Mouse (Mus musculus): ENCODE measurements around the gene Pelo. TPM values are rescaled to one million over a fixed set of nuclear protein-coding genes. Genes with fewer than 3 reads are reported as not detected.

The Pelo gene
- polyA plus RNA-seq, 1 experiment from 2014 or later, result 6.2 TPM

DNA sequence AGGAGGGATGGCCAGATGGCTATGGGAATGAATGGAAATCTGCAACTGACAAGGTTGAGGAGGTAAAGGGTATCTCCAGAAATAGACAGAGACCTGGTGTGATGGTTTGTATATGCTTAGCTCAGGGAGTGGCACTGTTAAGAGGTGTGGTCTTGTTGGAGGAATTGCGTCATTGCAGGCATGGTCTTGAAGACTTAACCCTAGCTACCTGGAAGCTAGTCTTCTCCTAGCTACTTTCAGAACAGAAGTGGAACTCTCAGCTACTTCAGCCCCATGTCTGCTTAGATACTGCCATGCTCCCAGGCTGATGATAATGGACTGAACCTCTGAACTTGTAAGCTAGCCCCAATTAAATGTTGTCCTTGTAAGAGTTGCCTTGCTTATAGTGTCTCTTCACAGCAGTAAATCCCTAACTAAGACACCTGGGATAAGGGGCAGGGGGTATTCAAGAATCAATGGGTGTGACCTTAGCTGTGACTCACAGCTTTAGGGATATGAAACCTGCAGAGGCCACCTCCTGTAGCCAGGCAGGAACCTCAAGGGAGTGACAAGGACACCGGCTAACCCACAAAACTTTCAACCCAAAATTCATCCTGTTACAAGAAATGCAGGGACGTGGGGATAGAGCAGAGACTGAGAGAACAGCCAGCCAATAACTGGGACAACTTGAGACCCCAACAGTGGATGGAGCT, 27.1 kb upstream of the Pelo start:
- H3K27ac ChIP-seq, result no peak overlapping the region
- no peak for ATAC-seq (ENCODE audit: insufficient number of reproducible peaks, insufficient read depth, low FRiP score, low TSS enrichment)
- H3K36me3 ChIP-seq, result no peaks in the 10 kb centered on the region
- no peaks in the 10 kb centered on the region for H3K9me3 ChIP-seq
- H3K4me3 ChIP-seq, result no peak overlapping the region
- H3K4me2 ChIP-seq (replicated peaks), result no peak overlapping the region
- H3K4me1 ChIP-seq, result no peaks in the 10 kb centered on the region
- H3K27me3 ChIP-seq, result no peaks in the 10 kb centered on the region
- no peak overlapping the region for H3K9ac ChIP-seq
- WGBS, result 79% methylated on average over 3 of the region's 3 CpGs

DNA sequence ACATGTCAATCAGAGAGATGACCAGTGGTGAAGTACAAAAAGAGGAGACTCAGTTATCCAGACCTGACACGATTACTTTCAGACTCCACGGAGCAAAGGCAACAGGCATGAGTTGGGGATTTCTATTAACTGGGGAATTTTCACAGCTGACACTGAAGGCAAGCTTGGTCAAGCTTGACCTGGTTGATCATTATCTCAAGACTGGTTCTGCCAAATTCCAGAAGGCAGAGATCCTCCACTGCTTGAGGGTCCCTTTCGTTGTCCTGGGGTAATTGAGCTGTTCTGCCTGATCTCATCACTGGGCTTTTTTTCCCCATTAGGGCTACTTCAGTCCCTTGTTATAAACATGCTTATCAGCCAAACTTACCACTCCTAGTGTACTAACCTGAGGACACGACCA, 19.6 kb upstream of the Pelo start:
- no peaks in the 10 kb centered on the region for H3K27me3 ChIP-seq
- H3K27ac ChIP-seq, result no peak overlapping the region
- H3K4me1 ChIP-seq, result no peaks in the 10 kb centered on the region
- whole genome bisulfite sequencing, result 77% methylated on average over 4 of the region's 4 CpGs
- no peaks in the 10 kb centered on the region for H3K9me3 ChIP-seq
- no peak overlapping the region for H3K4me3 ChIP-seq
- H3K9ac ChIP-seq, result no peak overlapping the region
- no peak overlapping the region for H3K4me2 ChIP-seq (replicated peaks)
- no peak for ATAC-seq (ENCODE audit: insufficient number of reproducible peaks, insufficient read depth, low FRiP score, low TSS enrichment)
- H3K36me3 ChIP-seq, result no peaks in the 10 kb centered on the region

DNA sequence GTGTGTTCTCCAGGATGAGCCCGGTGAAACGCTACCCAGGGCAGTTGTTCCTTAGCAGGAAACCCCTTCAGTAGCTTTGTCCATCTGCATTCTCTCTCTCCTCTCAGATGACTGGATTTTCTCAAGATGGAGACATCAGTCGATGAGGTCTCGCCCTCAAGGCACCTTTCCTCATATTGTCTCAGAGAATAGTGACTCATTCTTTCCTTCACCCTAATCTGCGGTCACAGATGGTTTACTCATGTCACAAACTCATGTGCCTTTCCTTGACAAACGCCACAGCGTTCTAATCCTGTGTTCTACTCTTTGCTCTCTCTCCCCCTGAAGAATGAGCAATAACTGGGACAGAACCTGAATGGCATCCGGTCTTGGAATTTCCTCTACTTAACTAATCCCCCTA, 17.4 kb upstream of the Pelo start:
- WGBS, result 74% methylated on average over 8 of the region's 8 CpGs
- H3K36me3 ChIP-seq, result no peaks in the 10 kb centered on the region
- no peak for ATAC-seq (ENCODE audit: insufficient number of reproducible peaks, insufficient read depth, low FRiP score, low TSS enrichment)

DNA sequence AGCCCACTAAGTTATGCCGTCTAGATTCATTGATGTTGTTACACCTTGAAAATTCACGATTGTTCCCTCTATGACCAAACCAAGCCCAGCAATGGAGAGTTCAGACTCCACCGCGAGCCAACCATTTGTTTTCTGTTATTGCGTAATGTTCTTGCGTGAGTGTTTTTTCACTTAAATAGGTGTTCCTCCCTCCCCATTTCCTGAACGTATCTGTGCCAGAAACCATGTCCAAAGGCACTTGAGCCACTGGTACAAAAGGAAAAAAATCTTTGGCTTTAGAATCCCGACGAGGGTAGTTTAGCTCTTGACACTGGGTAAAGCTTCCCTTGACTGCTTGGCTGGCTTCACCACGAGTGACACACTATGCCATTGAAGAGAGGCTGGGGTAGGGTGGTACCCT, 16.2 kb upstream of the Pelo start:
- H3K27ac ChIP-seq, result no peak overlapping the region

More for the DNA sequence above, 17.4 kb upstream of the Pelo start:
- H3K4me1 ChIP-seq, result no peaks in the 10 kb centered on the region
- no peak overlapping the region for H3K9ac ChIP-seq
- H3K4me3 ChIP-seq, result no peak overlapping the region
- H3K4me2 ChIP-seq (replicated peaks), result no peak overlapping the region
- H3K9me3 ChIP-seq, result no peaks in the 10 kb centered on the region
- no peak overlapping the region for H3K27ac ChIP-seq
- H3K27me3 ChIP-seq, result no peaks in the 10 kb centered on the region

DNA sequence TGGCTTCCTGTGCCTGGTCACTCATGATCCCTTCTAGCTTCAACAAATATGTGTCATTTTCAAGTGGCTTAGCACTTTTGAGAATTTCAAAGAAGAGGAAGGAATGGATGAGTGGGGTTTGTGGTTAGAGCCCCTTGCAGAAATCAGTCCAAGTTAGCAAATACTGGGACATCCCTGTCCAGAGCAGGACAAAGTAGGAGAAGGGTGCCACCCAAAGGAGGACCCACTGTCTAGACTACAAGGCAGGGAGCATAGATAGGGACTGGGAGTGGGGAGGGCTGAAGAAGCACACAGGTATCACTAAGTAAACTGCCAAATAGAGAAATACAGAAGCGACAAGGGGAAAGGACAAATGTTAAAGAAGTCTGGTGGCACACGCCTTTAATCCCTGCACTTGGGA, 12.8 kb upstream of the Pelo start:
- H3K4me2 ChIP-seq (replicated peaks), result no peak overlapping the region
- WGBS, result 95% methylated on average over 2 of the region's 2 CpGs
- no peaks in the 10 kb centered on the region for H3K36me3 ChIP-seq
- no peak overlapping the region for H3K4me3 ChIP-seq
- no peak overlapping the region for H3K27ac ChIP-seq
- H3K9ac ChIP-seq, result no peak overlapping the region
- H3K9me3 ChIP-seq, result no peaks in the 10 kb centered on the region
- ATAC-seq (ENCODE audit: insufficient number of reproducible peaks, insufficient read depth, low FRiP score, low TSS enrichment), result no peak
- no peaks in the 10 kb centered on the region; the same call in 1 of the 2 replicates for H3K27me3 ChIP-seq
- H3K4me1 ChIP-seq, result peaks cover 5% of the 10 kb centered on the region; the same call in 1 of the 2 replicates

More for the DNA sequence above, 16.2 kb upstream of the Pelo start:
- no peaks in the 10 kb centered on the region for H3K9me3 ChIP-seq
- H3K4me2 ChIP-seq (replicated peaks), result no peak overlapping the region
- 82% methylated on average over 10 of the region's 10 CpGs for WGBS
- H3K9ac ChIP-seq, result no peak overlapping the region
- H3K27me3 ChIP-seq, result no peaks in the 10 kb centered on the region; the same call in 1 of the 2 replicates
- no peak for ATAC-seq (ENCODE audit: insufficient number of reproducible peaks, insufficient read depth, low FRiP score, low TSS enrichment)
- H3K4me1 ChIP-seq, result peaks cover 3% of the 10 kb centered on the region; the same call in 1 of the 2 replicates
- no peaks in the 10 kb centered on the region for H3K36me3 ChIP-seq
- H3K4me3 ChIP-seq, result no peak overlapping the region

DNA sequence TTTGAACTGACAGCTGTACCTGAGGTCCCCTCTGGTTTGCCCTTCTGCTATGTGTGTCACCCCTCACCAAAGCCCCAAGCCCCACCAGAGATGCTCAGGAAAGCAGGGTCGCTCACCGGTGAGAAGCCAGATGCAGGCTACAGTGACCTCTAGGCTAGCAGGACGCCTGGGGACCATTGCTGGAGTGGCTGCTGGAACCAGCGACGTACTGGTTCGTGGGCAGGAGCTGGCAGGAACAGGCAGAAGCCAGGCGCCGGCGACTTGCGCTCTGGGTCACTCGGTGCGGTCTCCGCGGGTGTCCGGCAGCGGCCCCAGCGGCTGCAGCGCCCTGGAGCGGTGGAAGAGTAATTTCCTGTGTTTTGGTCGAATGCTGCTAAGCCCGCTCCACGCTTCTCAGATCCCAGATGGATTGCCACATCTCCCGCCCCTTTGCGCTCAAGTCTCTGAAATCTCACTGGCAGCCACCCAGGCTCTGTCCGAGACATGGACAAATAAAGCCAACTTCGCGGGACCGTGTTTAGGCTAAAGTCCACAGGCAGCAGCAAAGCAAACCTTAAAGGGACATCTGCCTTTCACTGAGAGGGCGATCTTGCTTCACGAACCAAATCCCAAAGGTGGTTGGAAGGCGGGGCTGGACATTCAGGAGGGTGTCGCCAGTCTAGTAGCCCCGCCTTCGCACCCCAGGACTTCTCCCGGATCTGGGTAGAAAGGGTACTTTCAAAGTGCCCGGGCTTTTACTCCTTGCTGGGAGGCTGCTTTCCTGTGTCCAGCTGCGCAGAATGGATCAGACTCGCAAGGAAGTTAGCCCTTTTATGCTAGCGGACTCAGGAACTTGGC, 11.6 kb upstream of the Pelo start, which contains the start of the genes Gm49395 and Itga1:
TSS of gene Gm49395 (minus strand) at position 567 of the 837 bp plus-strand sequence.
TSS of gene Itga1 (minus strand) at position 610 of the 837 bp plus-strand sequence.
- peak; percentile 41 for ATAC-seq (ENCODE audit: insufficient number of reproducible peaks, insufficient read depth, low FRiP score, low TSS enrichment)
- Histone ChIP-seq H3K4me2 (replicated peaks) (peak within 1 kb of the TSS; percentile 91), H3K9me3 (no peaks in the 10 kb centered on the region), H3K36me3 (no peaks in the 10 kb centered on the region), H3K4me3 (peak within 1 kb of the TSS; percentile 49), H3K9ac (peak within 1 kb of the TSS; percentile 54), H3K27me3 (no peaks in the 10 kb centered on the region; the same call in 1 of the 2 replicates), H3K4me1 (peaks cover 5% of the 10 kb centered on the region; the same call in 1 of the 2 replicates), H3K27ac (no peak within 1 kb of the TSS)
- under 1% methylated on average over 39 of the region's 39 CpGs for WGBS

DNA sequence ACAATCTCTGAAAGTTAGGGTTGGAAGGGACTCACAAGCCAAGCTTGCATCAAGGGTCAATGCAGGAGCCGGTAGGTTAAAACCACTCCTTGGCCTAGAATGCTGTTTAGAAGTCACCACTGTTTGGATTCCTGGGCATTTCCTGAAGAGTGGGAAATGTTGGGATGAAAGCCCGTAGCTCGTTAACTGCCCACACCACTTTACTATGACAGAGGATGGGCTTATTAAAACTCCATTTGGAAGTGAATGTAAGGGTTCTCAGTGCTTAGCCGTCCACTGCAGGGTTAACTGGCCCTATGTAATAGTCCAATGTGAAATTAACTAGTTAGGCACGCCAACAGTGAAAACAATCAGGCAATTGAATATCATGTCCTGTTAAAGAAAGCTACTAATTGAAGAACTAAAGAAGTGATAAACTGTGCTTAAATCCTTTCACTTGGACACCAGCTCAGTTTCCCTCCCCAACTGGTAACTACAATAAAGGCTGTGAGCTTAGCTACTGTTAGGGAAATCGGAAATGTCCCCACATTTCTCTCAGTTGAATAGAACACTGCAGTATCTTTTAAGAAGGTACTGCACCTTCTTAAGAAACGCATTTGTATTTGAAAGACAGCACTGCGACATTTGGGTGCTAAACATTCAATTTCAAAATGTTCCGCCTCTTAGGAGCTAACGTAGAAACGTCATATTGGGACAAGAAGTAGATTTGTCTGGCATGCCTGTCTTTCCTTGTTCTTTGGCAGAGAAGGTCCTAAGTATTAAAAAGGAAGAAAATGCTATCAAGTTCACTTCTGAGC, 10.6 kb upstream of the Pelo start:
- Histone ChIP-seq H3K27me3 (no peaks in the 10 kb centered on the region; the same call in 1 of the 2 replicates), H3K9ac (peak overlapping the region; percentile 54; the same call in 1 of the 2 replicates), H3K27ac (no peak overlapping the region), H3K4me2 (replicated peaks) (peak overlapping the region; percentile 91), H3K4me1 (peaks cover 5% of the 10 kb centered on the region; the same call in 1 of the 2 replicates), H3K4me3 (peak overlapping the region; percentile 49), H3K36me3 (no peaks in the 10 kb centered on the region), H3K9me3 (no peaks in the 10 kb centered on the region)
- 29% methylated on average over 11 of the region's 11 CpGs for WGBS
- no peak for ATAC-seq (ENCODE audit: insufficient number of reproducible peaks, insufficient read depth, low FRiP score, low TSS enrichment)

DNA sequence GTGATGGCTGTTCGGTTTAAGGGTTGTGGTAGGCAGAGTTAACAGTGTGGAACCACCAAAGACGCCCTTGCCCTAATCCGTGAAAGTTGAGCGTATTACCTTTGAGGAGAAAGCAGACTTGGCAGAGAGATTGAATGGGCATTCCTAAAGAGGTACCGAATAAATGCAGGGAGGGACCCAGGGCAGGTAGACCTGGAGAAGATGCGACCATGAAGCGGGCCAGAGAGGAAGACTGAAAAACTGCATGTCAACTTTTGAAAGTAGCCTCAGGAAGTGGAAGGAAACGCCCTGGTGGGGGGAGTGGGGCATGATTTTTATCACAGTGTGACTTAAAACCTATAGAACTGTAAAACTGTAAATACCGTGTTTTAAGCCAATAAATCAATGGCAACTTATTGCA, 9.4 kb upstream of the Pelo start:
- Histone ChIP-seq H3K4me3 (no peak overlapping the region), H3K4me1 (peaks cover 5% of the 10 kb centered on the region; the same call in 1 of the 2 replicates), H3K36me3 (no peaks in the 10 kb centered on the region), H3K9ac (no peak overlapping the region), H3K27me3 (no peaks in the 10 kb centered on the region; the same call in 1 of the 2 replicates), H3K27ac (no peak overlapping the region), H3K9me3 (no peaks in the 10 kb centered on the region), H3K4me2 (replicated peaks) (no peak overlapping the region)
- no peak for ATAC-seq (ENCODE audit: insufficient number of reproducible peaks, insufficient read depth, low FRiP score, low TSS enrichment)
- WGBS, result 87% methylated on average over 9 of the region's 9 CpGs

DNA sequence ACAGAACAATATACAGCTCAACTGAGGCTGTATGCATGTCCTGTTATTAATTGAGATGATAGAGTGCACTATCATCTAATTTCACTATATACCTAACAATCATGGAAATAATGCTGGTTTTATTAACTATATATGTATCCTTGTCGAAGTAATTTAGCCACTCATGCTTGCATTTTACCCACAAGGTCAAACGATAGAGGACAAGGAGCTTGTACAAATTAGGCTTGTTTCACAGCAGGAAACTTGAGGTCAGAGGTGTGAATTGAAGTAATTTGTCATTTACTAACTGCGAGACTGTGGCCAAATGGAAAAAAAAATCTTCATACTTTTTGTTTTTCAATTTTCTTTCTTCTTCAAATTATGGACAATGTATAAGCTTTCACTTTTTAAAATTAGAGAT, 8.2 kb upstream of the Pelo start:
- Histone ChIP-seq H3K4me1 (peaks cover 5% of the 10 kb centered on the region; the same call in 1 of the 2 replicates), H3K27ac (no peak overlapping the region), H3K9me3 (no peaks in the 10 kb centered on the region), H3K36me3 (no peaks in the 10 kb centered on the region), H3K9ac (no peak overlapping the region), H3K4me3 (no peak overlapping the region), H3K4me2 (replicated peaks) (no peak overlapping the region), H3K27me3 (no peaks in the 10 kb centered on the region; the same call in 1 of the 2 replicates)
- WGBS, result 70% methylated on average over 3 of the region's 3 CpGs
- ATAC-seq (ENCODE audit: insufficient number of reproducible peaks, insufficient read depth, low FRiP score, low TSS enrichment), result no peak

DNA sequence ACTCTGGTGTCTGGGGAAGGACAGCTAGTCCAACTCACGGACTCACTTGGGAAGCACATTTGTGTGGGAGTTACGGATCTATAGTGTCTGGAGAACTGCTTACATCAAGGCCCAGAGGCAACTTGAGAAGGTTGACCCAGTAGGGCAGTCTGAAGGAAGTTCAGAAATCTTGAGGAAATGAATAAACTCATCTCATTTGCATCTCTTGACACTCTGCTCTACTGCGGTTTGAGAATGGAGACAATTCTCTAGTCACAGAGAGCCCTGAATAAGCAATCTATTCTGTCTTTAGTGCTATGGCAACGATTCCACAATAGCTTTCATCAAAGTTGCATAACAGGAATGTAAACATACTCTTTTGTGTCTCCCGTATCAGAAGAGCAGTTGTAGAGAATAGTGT, 7.0 kb upstream of the Pelo start:
- WGBS, result 73% methylated on average over 5 of the region's 5 CpGs
- H3K27ac ChIP-seq, result no peak overlapping the region
- H3K36me3 ChIP-seq, result no peaks in the 10 kb centered on the region
- no peak for ATAC-seq (ENCODE audit: insufficient number of reproducible peaks, insufficient read depth, low FRiP score, low TSS enrichment)
- H3K9ac ChIP-seq, result no peak overlapping the region
- H3K9me3 ChIP-seq, result no peaks in the 10 kb centered on the region
- H3K4me2 ChIP-seq (replicated peaks), result no peak overlapping the region
- peaks cover 5% of the 10 kb centered on the region; the same call in 1 of the 2 replicates for H3K4me1 ChIP-seq
- no peaks in the 10 kb centered on the region; the same call in 1 of the 2 replicates for H3K27me3 ChIP-seq
- no peak overlapping the region for H3K4me3 ChIP-seq

DNA sequence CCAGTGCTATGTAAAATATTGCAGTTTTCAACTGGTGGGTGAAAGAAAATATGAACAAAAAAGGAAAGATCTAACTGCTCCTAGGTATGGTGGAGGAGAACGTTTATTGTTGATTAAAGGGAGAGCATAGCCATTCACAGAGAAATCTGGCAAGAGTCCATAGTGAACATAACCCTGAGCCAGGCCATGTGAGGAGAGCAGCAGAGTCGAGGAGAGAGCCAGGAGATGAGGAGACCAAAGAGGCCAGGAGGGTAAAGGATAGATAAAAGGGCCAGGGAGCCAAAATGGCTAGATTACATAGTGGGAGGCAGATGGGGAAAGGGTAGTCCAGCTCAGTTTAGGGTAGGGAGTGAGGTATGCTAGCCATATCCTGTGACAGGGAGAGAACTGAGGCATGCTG, 6.2 kb upstream of the Pelo start:
- Histone ChIP-seq H3K4me2 (replicated peaks) (no peak overlapping the region), H3K27ac (no peak overlapping the region), H3K9me3 (no peaks in the 10 kb centered on the region), H3K27me3 (no peaks in the 10 kb centered on the region; the same call in 1 of the 2 replicates), H3K9ac (no peak overlapping the region), H3K36me3 (no peaks in the 10 kb centered on the region), H3K4me3 (no peak overlapping the region), H3K4me1 (peaks cover 2% of the 10 kb centered on the region; the same call in 1 of the 2 replicates)
- ATAC-seq (ENCODE audit: insufficient number of reproducible peaks, insufficient read depth, low FRiP score, low TSS enrichment), result no peak
- WGBS, result 64% methylated on average over 2 of the region's 2 CpGs

Data from embryonic facial prominence, embryonic 12.5 days (tissue).